Mouse (Mus musculus): ENCODE measurements around the gene Sptbn2.

The Sptbn2 gene

DNA sequence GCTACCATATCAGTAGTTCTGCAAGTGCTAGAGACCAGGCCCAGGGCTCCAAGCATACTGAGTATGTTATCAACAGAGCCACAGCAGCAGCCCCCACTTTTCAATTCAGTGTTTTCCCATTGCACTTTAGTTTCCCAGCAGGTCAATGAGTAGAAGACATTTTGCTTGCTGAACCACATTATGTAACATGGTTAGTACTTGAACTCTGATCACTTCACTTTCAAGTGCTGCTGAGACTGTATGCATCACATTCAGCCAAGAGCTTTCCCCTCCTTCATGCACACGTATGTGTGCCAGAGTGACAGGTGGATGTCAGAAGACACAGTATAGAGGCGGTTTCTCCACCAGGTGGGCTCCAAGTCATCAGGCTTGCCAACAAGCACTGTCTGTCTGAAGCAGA, 71.9 kb downstream of the Sptbn2 start:
- no peak for DNase-seq (ENCODE audit: low read depth, low spot score)

- no peak for DNase-seq (ENCODE audit: low read depth, low spot score)
Observed at GRCm38 (mm10) chr19:4785206-4785605, 74.2 kb downstream of the Sptbn2 start.

DNA sequence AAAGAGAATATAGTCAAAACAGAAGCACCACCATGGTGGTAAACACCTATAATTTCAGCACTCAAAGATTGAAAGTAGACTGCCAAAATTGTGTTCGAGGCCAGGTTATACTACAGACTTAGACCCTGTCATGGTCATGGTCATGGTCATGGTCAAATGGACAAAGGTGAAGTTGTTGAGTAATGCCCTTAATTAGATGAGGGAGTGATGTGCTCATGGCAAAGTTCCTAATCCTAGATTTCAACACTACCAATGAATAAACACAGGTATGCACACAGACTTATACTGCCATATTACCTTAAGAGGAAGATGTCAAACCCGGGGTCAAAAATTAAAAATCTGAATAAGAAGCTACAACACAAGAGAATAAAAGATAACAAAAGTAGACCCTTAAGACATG, 75.3 kb downstream of the Sptbn2 start:
- DNase-seq (ENCODE audit: low read depth, low spot score), result no peak

- no peak for DNase-seq (ENCODE audit: low read depth, low spot score)
Observed at GRCm38 (mm10) chr19:4793281-4793830, 82.4 kb downstream of the Sptbn2 start.

DNA sequence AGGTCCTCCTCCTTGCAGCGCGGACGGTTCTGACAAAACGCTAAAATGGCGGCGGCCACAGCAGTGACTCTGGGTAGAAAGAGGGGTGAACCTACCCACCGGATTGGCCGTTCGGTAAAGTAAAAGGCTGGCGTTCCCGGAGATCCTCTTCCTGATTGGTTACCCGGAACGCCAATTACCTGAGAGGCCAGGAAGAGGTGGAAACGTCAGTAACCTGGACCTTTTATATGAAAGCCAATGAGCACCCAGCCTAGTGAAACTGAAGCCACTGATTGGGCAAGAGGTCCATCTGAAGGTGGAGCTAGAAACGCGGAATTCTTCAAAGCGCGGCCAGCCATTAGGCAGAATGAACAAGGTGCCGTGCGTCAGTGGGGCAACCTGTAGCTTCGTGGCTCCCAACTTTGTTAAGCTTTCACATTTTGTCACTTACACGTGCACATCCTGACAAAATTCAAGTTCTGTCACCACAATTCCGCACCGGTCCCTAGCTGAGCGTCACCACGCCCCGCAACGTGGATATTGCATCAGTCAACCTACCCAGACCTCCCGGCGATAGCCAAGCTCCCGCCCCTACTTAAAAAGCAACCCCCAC, 83.0 kb downstream of the Sptbn2 start, which contains the start of gene Rbm4:
Gene Rbm4, minus strand, starts transcription at position 71 of the 592 bp plus-strand sequence.
- peak; percentile 99 for DNase-seq (ENCODE audit: low read depth, low spot score)

- DNase-seq (ENCODE audit: low read depth, low spot score), result no peak
Observed at GRCm38 (mm10) chr19:4795929-4796328, 85.0 kb downstream of the Sptbn2 start.

DNA sequence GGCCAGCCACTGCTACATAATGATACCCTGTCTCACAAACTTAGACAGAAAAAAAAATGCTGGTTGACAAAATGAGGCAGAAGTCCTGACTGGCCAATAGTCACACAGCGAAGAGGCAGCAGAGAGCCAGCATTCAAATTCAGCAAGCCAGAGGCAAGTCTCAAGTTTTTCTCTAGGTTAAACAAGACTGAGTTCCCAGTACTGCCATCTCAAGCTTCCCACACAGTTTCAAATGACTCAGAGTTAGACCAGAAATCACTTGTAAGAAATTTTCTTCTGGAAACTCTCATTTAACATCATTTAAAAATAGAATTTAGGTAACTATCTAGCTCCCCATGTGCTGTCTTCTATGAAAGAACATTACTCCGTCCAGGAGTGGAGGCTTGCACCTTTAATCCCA, 86.9 kb downstream of the Sptbn2 start:
- DNase-seq (ENCODE audit: low read depth, low spot score), result no peak

- no peak for DNase-seq (ENCODE audit: low read depth, low spot score)
Observed at GRCm38 (mm10) chr19:4799083-4799482, 88.1 kb downstream of the Sptbn2 start.
